Mouse (Mus musculus) embryonic facial prominence, embryonic 13.5 days (tissue): ENCODE measurements around the gene Zfp326. TPM values are rescaled to one million over a fixed set of nuclear protein-coding genes. Genes with fewer than 3 reads are reported as not detected.

Experiments used
- ATAC-seq: fragments of 200-750 bp; cut with Nextera tagmentation; 2 replicates; pipeline ENCODE4 v1.8.0; 2017; ENCODE audit warnings: low read depth; ENCODE audit not compliant: insufficient number of reproducible peaks, insufficient read depth, low FRiP score, low TSS enrichment
- H3K27ac ChIP-seq: fragments of 300-500 bp; sonication (generic); 2 replicates; pipeline ENCODE4 v1.5.1; 2015; ENCODE audit warnings: moderate library complexity, mild to moderate bottlenecking, inconsistent platforms
- H3K27me3 ChIP-seq: fragments of 300-500 bp; sonication (generic); 2 replicates; pipeline ENCODE4 v1.6.1; 2015; ENCODE audit warnings: mild to moderate bottlenecking, inconsistent platforms
- H3K36me3 ChIP-seq: fragments of 300-500 bp; sonication (generic); 2 replicates; pipeline ENCODE4 v1.6.1; 2015; ENCODE audit warnings: mild to moderate bottlenecking, inconsistent platforms
- H3K4me1 ChIP-seq: fragments of 300-500 bp; sonication (generic); 2 replicates; pipeline ENCODE4 v1.6.1; 2015; ENCODE audit warnings: inconsistent platforms
- H3K4me2 ChIP-seq: fragments of 300-500 bp; sonication (generic); 2 replicates; pipeline ENCODE4 v1.6.1; 2015; ENCODE audit warnings: moderate library complexity, mild to moderate bottlenecking, inconsistent platforms
- H3K4me3 ChIP-seq: fragments of 300-500 bp; sonication (generic); 2 replicates; pipeline ENCODE4 v1.5.1; 2015; ENCODE audit warnings: mild to moderate bottlenecking, inconsistent platforms
- H3K9ac ChIP-seq: fragments of 300-500 bp; sonication (generic); 2 replicates; pipeline ENCODE4 v1.6.1; 2015; ENCODE audit warnings: mild to moderate bottlenecking, inconsistent platforms
- H3K9me3 ChIP-seq: fragments of 300-500 bp; sonication (generic); 2 replicates; pipeline ENCODE4 v1.6.1; 2016; ENCODE audit warnings: inconsistent platforms
- WGBS: fragments of 180-500 bp; shearing (Covaris S2); methylation state at CpG from one replicate; pipeline ENCODE4 v1.1.7; 2015; ENCODE audit warnings: mixed read lengths; 5-methylcytosine and 5-hydroxymethylcytosine counted together
- polyA plus RNA-seq: library from polyadenylated mRNA; unstranded; fragments of >200 nt; fragmentation: Nextera tagmentation; extraction: Ambion mirVana; gene quantifications from 2 replicates; pipeline ENCODE4 v1.2.1, GENCODE M21; 2015

The Zfp326 gene
- polyA plus RNA-seq, 1 experiment from 2014 or later, result 59.5 TPM

GRCm38 (mm10) chr5:105911498-105911897 lies 35.1 kb downstream of the Zfp326 start:
- Histone ChIP-seq H3K27ac (no peak overlapping the region), H3K4me1 (no peaks in the 10 kb centered on the region), H3K9me3 (no peaks in the 10 kb centered on the region), H3K27me3 (no peaks in the 10 kb centered on the region), H3K9ac (no peak overlapping the region), H3K4me2 (no peak overlapping the region), H3K36me3 (peaks cover 79% of the 10 kb centered on the region), H3K4me3 (no peak overlapping the region)
- WGBS, result 80% methylated on average over 5 of the region's 5 CpGs
- no peak for ATAC-seq

GRCm38 (mm10) chr5:105917398-105917797 lies 41.0 kb downstream of the Zfp326 start:
- Histone ChIP-seq H3K9me3 (no peaks in the 10 kb centered on the region), H3K27me3 (no peaks in the 10 kb centered on the region), H3K4me3 (no peak overlapping the region), H3K4me1 (no peaks in the 10 kb centered on the region), H3K9ac (no peak overlapping the region), H3K27ac (no peak overlapping the region), H3K4me2 (no peak overlapping the region), H3K36me3 (peaks cover 66% of the 10 kb centered on the region)
- WGBS, result 93% methylated on average over 3 of the region's 3 CpGs
- no peak for ATAC-seq

GRCm38 (mm10) chr5:105918289-105918688 lies 41.9 kb downstream of the Zfp326 start:
- ATAC-seq, result no peak
- Histone ChIP-seq H3K9me3 (no peaks in the 10 kb centered on the region), H3K36me3 (peaks cover 57% of the 10 kb centered on the region), H3K4me3 (no peak overlapping the region), H3K4me2 (no peak overlapping the region), H3K9ac (no peak overlapping the region), H3K27me3 (no peaks in the 10 kb centered on the region), H3K27ac (no peak overlapping the region), H3K4me1 (no peaks in the 10 kb centered on the region)
- WGBS, result 89% methylated on average over 6 of the region's 6 CpGs

- no peaks in the 10 kb centered on the region for H3K27me3 ChIP-seq
- peaks cover 31% of the 10 kb centered on the region for H3K36me3 ChIP-seq
- no peak for ATAC-seq
- no peaks in the 10 kb centered on the region for H3K9me3 ChIP-seq
- WGBS, result 70% methylated on average over 12 of the region's 12 CpGs
- no peak overlapping the region for H3K9ac ChIP-seq
- no peak overlapping the region for H3K4me2 ChIP-seq
- no peaks in the 10 kb centered on the region for H3K4me1 ChIP-seq
- no peak overlapping the region for H3K4me3 ChIP-seq
- H3K27ac ChIP-seq, result no peak overlapping the region
These were observed 46.6 kb downstream of the Zfp326 start for GRCm38 (mm10) chr5:105922818-105923487.

- Histone ChIP-seq H3K9me3 (no peaks in the 10 kb centered on the region), H3K4me1 (no peaks in the 10 kb centered on the region), H3K36me3 (peaks cover 19% of the 10 kb centered on the region), H3K4me2 (no peak overlapping the region), H3K27me3 (no peaks in the 10 kb centered on the region), H3K27ac (peak overlapping the region; percentile 55), H3K9ac (no peak overlapping the region), H3K4me3 (no peak overlapping the region)
- WGBS, result 71% methylated on average over 8 of the region's 8 CpGs
- no peak for ATAC-seq
These were observed 48.0 kb downstream of the Zfp326 start for GRCm38 (mm10) chr5:105924347-105924746.

GRCm38 (mm10) chr5:105925568-105926255 lies 49.3 kb downstream of the Zfp326 start:
- no peak overlapping the region for H3K27ac ChIP-seq
- no peak overlapping the region for H3K4me3 ChIP-seq
- H3K36me3 ChIP-seq, result peaks cover 12% of the 10 kb centered on the region
- no peak overlapping the region for H3K4me2 ChIP-seq
- H3K27me3 ChIP-seq, result no peaks in the 10 kb centered on the region
- no peaks in the 10 kb centered on the region for H3K9me3 ChIP-seq
- H3K4me1 ChIP-seq, result no peaks in the 10 kb centered on the region
- no peak for ATAC-seq
- no peak overlapping the region for H3K9ac ChIP-seq
- WGBS, result 55% methylated on average over 14 of the region's 14 CpGs

- H3K36me3 ChIP-seq, result peaks cover 6% of the 10 kb centered on the region
- 44% methylated on average over 3 of the region's 3 CpGs for WGBS
These were observed 53.9 kb downstream of the Zfp326 start for GRCm38 (mm10) chr5:105930282-105930681.

GRCm38 (mm10) chr5:105932392-105932791 lies 56.0 kb downstream of the Zfp326 start:
- H3K9ac ChIP-seq, result no peak overlapping the region
- 95% methylated on average over 1 of the region's 1 CpGs for WGBS
- H3K4me1 ChIP-seq, result no peaks in the 10 kb centered on the region
- H3K27ac ChIP-seq, result no peak overlapping the region
- H3K36me3 ChIP-seq, result peaks cover 6% of the 10 kb centered on the region
- no peaks in the 10 kb centered on the region for H3K27me3 ChIP-seq
- H3K4me2 ChIP-seq, result no peak overlapping the region
- no peak overlapping the region for H3K4me3 ChIP-seq
- H3K9me3 ChIP-seq, result peaks cover 11% of the 10 kb centered on the region
- peak; percentile 48; the same call in 1 of the 2 replicates for ATAC-seq

More at GRCm38 (mm10) chr5:105930282-105930681, 53.9 kb downstream of the Zfp326 start:
- H3K9me3 ChIP-seq, result peaks cover 11% of the 10 kb centered on the region
- H3K9ac ChIP-seq, result no peak overlapping the region
- H3K27ac ChIP-seq, result no peak overlapping the region
- ATAC-seq, result no peak
- H3K27me3 ChIP-seq, result no peaks in the 10 kb centered on the region
- no peaks in the 10 kb centered on the region for H3K4me1 ChIP-seq
- no peak overlapping the region for H3K4me2 ChIP-seq
- H3K4me3 ChIP-seq, result no peak overlapping the region

GRCm38 (mm10) chr5:105941951-105942350 lies 65.6 kb downstream of the Zfp326 start:
- Histone ChIP-seq H3K9ac (no peak overlapping the region), H3K27me3 (no peaks in the 10 kb centered on the region), H3K4me1 (no peaks in the 10 kb centered on the region; the same call in 1 of the 2 replicates), H3K9me3 (no peaks in the 10 kb centered on the region), H3K27ac (no peak overlapping the region), H3K4me3 (no peak overlapping the region), H3K36me3 (no peaks in the 10 kb centered on the region), H3K4me2 (no peak overlapping the region)
- 91% methylated on average over 2 of the region's 2 CpGs for WGBS
- ATAC-seq, result no peak

Other genes with a start within 250 kb of the Zfp326 start
- 19.4 and 20.1 TPM in 2 replicates for gene Lrrc8d, start 176.6 kb upstream of the Zfp326 start, polyA plus RNA-seq